Mouse (Mus musculus) liver, adult 2 months (tissue): ENCODE data around the gene Rai14.

Source experiments
- CTCF ChIP-seq: fragments of 200-500 bp; IDR thresholded peaks from 2 replicates; pipeline ENCODE4 v1.5.1; 2011; ENCODE audit warnings: low read depth, low read length, control low read depth
- POLR2A ChIP-seq: fragments of 200-500 bp; IDR thresholded peaks from 2 replicates; pipeline ENCODE4 v1.6.1; 2011; ENCODE audit warnings: low read length, control low read depth; ENCODE audit not compliant: insufficient read depth; ENCODE audit errors: extremely low read depth

DNA sequence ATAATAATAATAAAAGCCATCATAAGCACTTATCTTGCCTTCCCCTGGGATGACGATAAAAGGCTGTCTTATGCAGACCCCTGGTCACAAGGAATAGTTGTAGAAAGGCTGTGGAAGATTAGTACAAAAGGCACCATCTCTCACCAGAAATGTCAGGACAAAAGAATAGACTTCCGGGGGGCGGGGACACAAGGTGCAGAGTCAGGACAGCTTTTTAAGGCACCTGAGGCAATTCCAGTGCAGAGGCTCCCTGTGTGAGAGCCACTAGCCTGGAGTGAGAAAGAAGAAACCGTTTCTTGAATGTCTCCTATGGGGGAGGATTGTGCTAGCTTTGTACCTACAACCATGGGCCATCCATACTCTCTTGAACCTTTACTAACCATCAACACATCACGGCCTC, 82.9 kb downstream of the Rai14 start:
- TF ChIP-seq POLR2A = no peak
- TF ChIP-seq CTCF = no peak
